ENCODE assay signal across 8 mouse cellular contexts in genomic region chr6:122532883-122533302, GRCm38 (mm10). TPM values are rescaled to one million over a fixed set of nuclear protein-coding genes. Genes with fewer than 3 reads are reported as not detected.
DNase-seq lines count a peak whose midpoint lies in the region; ATAC-seq lines count a peak whose summit lies in the region.

No protein-coding gene starts in this region.

- 0 out of 2 replicates have a peak overlapping the region, but pooled peaks have one; percentile 11 for H3K4me3 ChIP-seq in heart, embryonic 15.5 days
- peak overlapping the region; percentile 36; the same call in 1 of the 2 replicates for H3K4me3 ChIP-seq in embryonic facial prominence, embryonic 10.5 days
- H3K4me3 ChIP-seq in liver, embryonic 16.5 days (ENCODE audit: low read depth, low read length), result no peak overlapping the region
- no peak overlapping the region for H3K4me3 ChIP-seq in neural tube, embryonic 12.5 days

- H3K27me3 ChIP-seq in heart, embryonic 15.5 days, result no peaks in the 10 kb centered on the region
- H3K27me3 ChIP-seq in embryonic facial prominence, embryonic 10.5 days (replicated peaks; ENCODE audit: low read depth, poor library complexity, severe bottlenecking), result no peaks in the 10 kb centered on the region
- H3K27me3 ChIP-seq in liver, embryonic 16.5 days (ENCODE audit: control insufficient read depth, insufficient read depth, low read depth, low read length), result no peaks in the 10 kb centered on the region
- no peaks in the 10 kb centered on the region for H3K27me3 ChIP-seq in neural tube, embryonic 12.5 days (replicated peaks)

- WGBS in heart, embryonic 15.5 days, result 14% methylated on average over 4 of the region's 4 CpGs
- 15% methylated on average over 4 of the region's 4 CpGs for WGBS in embryonic facial prominence, embryonic 10.5 days
- 6% methylated on average over 4 of the region's 4 CpGs for WGBS in liver, embryonic 16.5 days (ENCODE audit: insufficient replicate concordance)
- 9% methylated on average over 4 of the region's 4 CpGs for WGBS in neural tube, embryonic 12.5 days

- intact Hi-C loops in heart, postnatal 25 days (cut with DNase I), result loop anchor here (5.0 kb wide), 1 partner anchor 36 kb away; the partner anchor contains the start of gene Rimklb

- peak overlapping the region; percentile 43 for H3K4me2 ChIP-seq in heart, embryonic 15.5 days
- 0 out of 2 replicates have a peak overlapping the region, but pooled peaks have one; percentile 0 for H3K4me2 ChIP-seq in liver, embryonic 16.5 days (ENCODE audit: low read depth, low read length)
- H3K4me2 ChIP-seq in neural tube, embryonic 12.5 days (replicated peaks), result peak overlapping the region; percentile 47

- no peak for ATAC-seq in heart, embryonic 15.5 days (replicated peaks; ENCODE audit: insufficient number of reproducible peaks, insufficient read depth, low FRiP score, low read depth)
- ATAC-seq in inflammation-experienced regulatory T-cells, adult 6 months, result peak; percentile 91
- ATAC-seq in liver, embryonic 16.5 days (ENCODE audit: low read depth), result no peak
- 0 out of 2 replicates have a peak, but pooled peaks have one; percentile 50 for ATAC-seq in neural tube, embryonic 12.5 days (ENCODE audit: low FRiP score, low read depth)

- DNase-seq in heart, postnatal 25 days (ENCODE audit: low spot score), result no peak
- DNase-seq in embryonic facial prominence, embryonic 10.5 days (ENCODE audit: low spot score), result peak; percentile 33
- DNase-seq in left cerebral cortex, adult 8-10 months (ENCODE audit: low spot score in 2 of 2), result no peak
- DNase-seq in urinary bladder, postnatal 25 days (ENCODE audit: low spot score), result no peak

- no peaks in the 10 kb centered on the region for H3K36me3 ChIP-seq in heart, embryonic 15.5 days
- H3K36me3 ChIP-seq in embryonic facial prominence, embryonic 10.5 days (replicated peaks), result no peaks in the 10 kb centered on the region
- no peaks in the 10 kb centered on the region for H3K36me3 ChIP-seq in liver, embryonic 16.5 days (ENCODE audit: control insufficient read depth, insufficient read depth)
- H3K36me3 ChIP-seq in neural tube, embryonic 12.5 days, result no peaks in the 10 kb centered on the region

- H3K4me1 ChIP-seq in heart, embryonic 15.5 days (replicated peaks), result 0 out of 2 replicates have a peak, but pooled peaks cover 2% of the 10 kb centered on the region
- H3K4me1 ChIP-seq in embryonic facial prominence, embryonic 10.5 days, result peaks cover 13% of the 10 kb centered on the region
- no peaks in the 10 kb centered on the region for H3K4me1 ChIP-seq in liver, embryonic 16.5 days (ENCODE audit: control insufficient read depth, low read depth, low read length)
- H3K4me1 ChIP-seq in neural tube, embryonic 12.5 days, result no peaks in the 10 kb centered on the region; the same call in 1 of the 2 replicates

- no peak overlapping the region for H3K9ac ChIP-seq in heart, embryonic 15.5 days
- H3K9ac ChIP-seq in liver, embryonic 16.5 days (ENCODE audit: low read depth, low read length), result no peak overlapping the region
- H3K9ac ChIP-seq in neural tube, embryonic 12.5 days, result 0 out of 2 replicates have a peak overlapping the region, but pooled peaks have one; percentile 21

- H3K9me3 ChIP-seq in heart, embryonic 15.5 days (replicated peaks), result no peaks in the 10 kb centered on the region
- H3K9me3 ChIP-seq in embryonic facial prominence, embryonic 10.5 days, result no peaks in the 10 kb centered on the region
- H3K9me3 ChIP-seq in liver, embryonic 16.5 days (replicated peaks; ENCODE audit: control insufficient read depth, low read length), result no peaks in the 10 kb centered on the region
- no peaks in the 10 kb centered on the region for H3K9me3 ChIP-seq in neural tube, embryonic 12.5 days

- no peak overlapping the region for H3K27ac ChIP-seq in heart, embryonic 15.5 days
- peak overlapping the region; percentile 68 for H3K27ac ChIP-seq in embryonic facial prominence, embryonic 10.5 days (replicated peaks)
- no peak overlapping the region for H3K27ac ChIP-seq in liver, embryonic 16.5 days (ENCODE audit: low read length)
- H3K27ac ChIP-seq in neural tube, embryonic 12.5 days, result no peak overlapping the region

RNA-seq across cellular contexts. Expression of gene Aicda, which starts 20.7 kb away (rescaled TPM):
- polyA plus RNA-seq in heart, embryonic 15.5 days (2015; fragmentation: Nextera tagmentation; extraction: Ambion mirVana), result 0.14 TPM in 1 of 2 replicates, not detected in the other
- total RNA-seq in heart, postnatal 25 days (2021), result not detected
- 0.14 TPM in 1 of 2 replicates, not detected in the other for polyA plus RNA-seq in embryonic facial prominence, embryonic 10.5 days (2016; fragmentation: Nextera tagmentation; extraction: Ambion mirVana)
- 1 to 10 TPM in 2 of 3 experiments, under 1 TPM in 1; 0.39 to 3.3 (median 1.2) TPM for polyA plus RNA-seq in inflammation-experienced regulatory T-cells, adult 6 months (2017; shearing (Covaris generic))
- not detected in 2 replicates for polyA plus RNA-seq in liver, embryonic 16.5 days (2015; fragmentation: Nextera tagmentation; extraction: Ambion mirVana)
- 0.08 and 0.29 TPM in 2 replicates for polyA plus RNA-seq in neural tube, embryonic 12.5 days (2016; fragmentation: Nextera tagmentation; extraction: Ambion mirVana)
- not detected for total RNA-seq in left cerebral cortex, adult 8-10 months (2022)

RNA-seq across cellular contexts. Expression of gene Mfap5, which starts 27.2 kb away (rescaled TPM):
- polyA plus RNA-seq in heart, embryonic 15.5 days (2015; fragmentation: Nextera tagmentation; extraction: Ambion mirVana), result 32.9 and 36.3 TPM in 2 replicates
- 10 to 100 TPM; 37.3 to 50.0 TPM for total RNA-seq in heart, postnatal 25 days (2021)
- polyA plus RNA-seq in embryonic facial prominence, embryonic 10.5 days (2016; fragmentation: Nextera tagmentation; extraction: Ambion mirVana), result 0.59 and 0.62 TPM in 2 replicates
- polyA plus RNA-seq in inflammation-experienced regulatory T-cells, adult 6 months (2017; shearing (Covaris generic)), result not detected
- 1.0 and 1.2 TPM in 2 replicates for polyA plus RNA-seq in liver, embryonic 16.5 days (2015; fragmentation: Nextera tagmentation; extraction: Ambion mirVana)
- polyA plus RNA-seq in neural tube, embryonic 12.5 days (2016; fragmentation: Nextera tagmentation; extraction: Ambion mirVana), result 1.6 and 2.1 TPM in 2 replicates
- 1 to 10 TPM in 1 of 4 experiments, not detected in 3; 1.3 TPM for total RNA-seq in left cerebral cortex, adult 8-10 months (2022)

RNA-seq across cellular contexts. Expression of gene Rimklb, which starts 34.3 kb away (rescaled TPM):
- 0.94 and 4.5 TPM in 2 replicates for polyA plus RNA-seq in heart, embryonic 15.5 days (2015; fragmentation: Nextera tagmentation; extraction: Ambion mirVana)
- not detected for total RNA-seq in heart, postnatal 25 days (2021)
- 35.9 and 40.3 TPM in 2 replicates for polyA plus RNA-seq in embryonic facial prominence, embryonic 10.5 days (2016; fragmentation: Nextera tagmentation; extraction: Ambion mirVana)
- polyA plus RNA-seq in inflammation-experienced regulatory T-cells, adult 6 months (2017; shearing (Covaris generic)), result under 1 TPM in 1 of 3 experiments, not detected in 2; 0.09 TPM
- polyA plus RNA-seq in liver, embryonic 16.5 days (2015; fragmentation: Nextera tagmentation; extraction: Ambion mirVana), result 0.32 and 0.60 TPM in 2 replicates
- polyA plus RNA-seq in neural tube, embryonic 12.5 days (2016; fragmentation: Nextera tagmentation; extraction: Ambion mirVana), result 78.8 and 89.6 TPM in 2 replicates
- total RNA-seq in left cerebral cortex, adult 8-10 months (2022), result 10 to 100 TPM; 59.9 to 73.3 (median 65.8) TPM

Comparison
In these comparisons a context has a peak if more than half of its experiments do, and no peak if none do; other contexts are left out.
1. ATAC-seq: peak in inflammation-experienced regulatory T-cells, adult 6 months (single experiment) and neural tube, embryonic 12.5 days (single experiment); none in heart, embryonic 15.5 days (single experiment) and liver, embryonic 16.5 days (single experiment).
2. H3K4me3 ChIP-seq: peak in heart, embryonic 15.5 days (single experiment) and embryonic facial prominence, embryonic 10.5 days (single experiment); none in liver, embryonic 16.5 days (single experiment) and neural tube, embryonic 12.5 days (single experiment).
3. RNA of gene Mfap5, which starts 27.2 kb away (polyA plus RNA-seq): 32.9 to 36.3 TPM in heart, embryonic 15.5 days; 1.6 to 2.1 TPM in neural tube, embryonic 12.5 days, 1.0 to 1.2 TPM in liver, embryonic 16.5 days, 0.59 to 0.62 TPM in embryonic facial prominence, embryonic 10.5 days and not detected in inflammation-experienced regulatory T-cells, adult 6 months; every median in the first group is over 10 times any median in the second.
4. Peak in every context shown above with its lines, with median percentiles within 50 percentile points of each other: H3K4me2 ChIP-seq.